Mouse (Mus musculus) layer of hippocampus, postnatal 25 days (tissue): ENCODE measurements around the gene Ksr2. TPM values are rescaled to one million over a fixed set of nuclear protein-coding genes. Genes with fewer than 3 reads are reported as not detected.

ENCODE experiments used
- DNase-seq, 2 experiments: peaks; one replicate each; pipeline ENCODE4 v3.0.0; 2022; ENCODE audit warnings: mixed read lengths in 2 of 2, low spot score in 1 of 2; ENCODE audit errors: extremely low spot score in 1 of 2
- total RNA-seq, 2 experiments: library from RNA; stranded (reverse); gene quantifications; 2 replicates each; pipeline ENCODE4 v1.2.3; 2021

Gene Ksr2
- total RNA-seq, 2 experiments from 2014 or later: 29.0 to 43.1 TPM

- DNase-seq: no peak
These were observed 330.9 kb downstream of the Ksr2 start for GRCm38 (mm10) chr5:117744654-117745178.

DNA sequence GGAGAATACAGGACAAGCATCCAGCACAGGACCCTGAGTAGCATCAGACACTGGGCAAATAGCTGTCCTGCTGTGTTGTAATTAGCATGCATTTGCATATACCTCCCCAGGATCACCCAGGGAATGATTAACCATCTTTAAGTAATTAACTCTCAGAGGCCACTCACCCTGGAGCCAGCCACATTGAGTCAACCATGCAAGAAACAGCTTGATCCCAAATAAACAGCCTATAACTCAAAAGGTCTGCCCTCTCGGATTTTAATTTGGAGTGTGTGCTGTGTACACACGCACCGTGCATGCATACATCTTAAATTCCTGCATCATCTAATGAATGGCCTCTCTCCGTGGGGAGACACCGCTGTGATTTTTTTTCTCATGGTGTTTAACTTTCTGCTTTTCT, 335.6 kb downstream of the Ksr2 start:
- DNase-seq: no peak

- no peak for DNase-seq
These were observed 344.1 kb downstream of the Ksr2 start for GRCm38 (mm10) chr5:117757696-117758482.

- no peak for DNase-seq
These were observed 347.5 kb downstream of the Ksr2 start for GRCm38 (mm10) chr5:117761181-117761832.

DNA sequence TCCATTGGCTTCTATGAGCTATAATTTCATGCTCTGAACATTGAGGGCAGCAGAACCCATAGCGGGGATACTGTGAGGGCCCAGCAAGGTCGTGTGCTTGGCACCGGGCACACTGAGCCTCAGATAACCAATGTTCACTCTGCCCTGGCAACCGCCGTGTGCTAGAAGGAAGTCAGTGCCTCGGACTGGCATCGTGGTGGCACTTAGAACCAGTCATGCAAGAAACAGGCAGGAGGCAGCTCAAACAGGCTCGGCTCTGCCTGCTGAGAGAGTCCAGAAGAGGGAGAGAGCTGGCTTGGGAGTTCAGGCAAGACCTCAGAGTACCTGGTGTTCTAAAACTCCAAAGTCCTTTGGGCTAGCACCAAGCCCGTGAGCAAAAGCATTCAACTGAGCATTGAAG, 350.7 kb downstream of the Ksr2 start:
- DNase-seq: no peak

GRCm38 (mm10) chr5:117779175-117779574, 365.4 kb downstream of the Ksr2 start:
- DNase-seq: no peak

- DNase-seq: no peak
These were observed 366.9 kb downstream of the Ksr2 start, which contains the start of gene Nos1 for GRCm38 (mm10) chr5:117780681-117781080. Gene Nos1, plus strand, starts transcription at chr5:117781032.

DNA sequence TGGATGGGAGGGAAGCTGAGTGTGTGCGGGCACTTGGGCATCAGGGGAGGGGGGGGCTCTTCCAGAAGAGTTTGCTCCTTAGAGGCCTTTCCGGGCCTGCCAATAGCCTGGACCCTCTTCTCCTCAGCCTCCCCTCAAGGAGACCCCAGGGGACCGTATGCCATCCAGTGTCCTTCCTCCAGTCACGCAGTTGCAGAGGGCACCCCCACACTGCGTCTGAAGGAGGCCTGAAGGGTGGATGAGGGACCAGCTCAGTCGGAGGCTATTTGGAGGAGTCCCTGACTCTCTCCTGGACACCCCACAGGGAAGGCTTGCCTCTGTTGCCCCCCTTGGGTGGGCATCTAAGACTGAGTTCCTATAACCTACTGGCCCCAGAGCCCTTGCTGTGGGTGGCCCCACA, 367.4 kb downstream of the Ksr2 start:
- DNase-seq: no peak

GRCm38 (mm10) chr5:117790071-117790470, 376.3 kb downstream of the Ksr2 start:
- no peak for DNase-seq

DNA sequence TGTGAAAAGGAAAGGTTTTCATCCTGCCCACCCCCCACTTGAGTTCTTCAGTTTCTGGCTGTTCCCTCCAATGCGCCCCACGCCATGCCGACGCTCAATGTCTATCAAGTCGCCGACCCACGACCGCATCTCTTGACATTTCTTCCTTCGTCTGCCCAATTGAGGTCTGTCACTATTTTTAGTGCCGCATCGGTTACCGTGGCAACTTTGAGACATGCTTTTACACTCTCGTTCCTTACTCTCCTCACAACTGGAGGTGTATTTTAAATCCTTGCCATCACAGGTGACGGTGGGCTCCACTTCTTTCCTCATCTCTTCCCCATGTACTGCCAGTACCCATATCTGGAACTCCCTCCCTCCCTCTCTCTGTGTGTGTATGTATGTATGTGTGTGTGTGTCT, 378.1 kb downstream of the Ksr2 start:
- no peak for DNase-seq

- DNase-seq: no peak
These were observed 387.0 kb downstream of the Ksr2 start for GRCm38 (mm10) chr5:117800849-117801248.

GRCm38 (mm10) chr5:117802071-117802521, 388.3 kb downstream of the Ksr2 start:
- DNase-seq: no peak

GRCm38 (mm10) chr5:117803551-117803950, 389.8 kb downstream of the Ksr2 start:
- no peak for DNase-seq

GRCm38 (mm10) chr5:117810930-117811329, 397.1 kb downstream of the Ksr2 start:
- no peak for DNase-seq

DNA sequence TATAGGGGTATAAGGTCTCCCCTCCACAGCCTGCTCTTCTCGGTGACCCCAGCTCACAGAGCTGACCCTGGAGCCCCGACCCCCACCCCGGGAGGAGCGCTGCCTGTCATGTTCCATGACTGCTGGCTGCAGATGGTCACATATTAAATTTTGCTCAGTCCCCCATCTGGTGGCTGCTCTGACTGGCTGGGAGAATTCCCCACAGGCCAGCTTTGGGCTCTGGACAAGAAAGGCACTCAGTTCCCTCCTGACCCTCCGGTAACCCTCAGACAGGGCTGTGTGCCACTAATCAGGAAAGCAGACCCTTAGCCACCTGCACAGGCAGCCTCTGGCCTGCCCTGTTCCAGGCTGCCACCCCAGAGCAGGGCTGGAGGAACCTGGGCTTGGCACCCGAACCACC, 405.0 kb downstream of the Ksr2 start:
- no peak for DNase-seq

DNA sequence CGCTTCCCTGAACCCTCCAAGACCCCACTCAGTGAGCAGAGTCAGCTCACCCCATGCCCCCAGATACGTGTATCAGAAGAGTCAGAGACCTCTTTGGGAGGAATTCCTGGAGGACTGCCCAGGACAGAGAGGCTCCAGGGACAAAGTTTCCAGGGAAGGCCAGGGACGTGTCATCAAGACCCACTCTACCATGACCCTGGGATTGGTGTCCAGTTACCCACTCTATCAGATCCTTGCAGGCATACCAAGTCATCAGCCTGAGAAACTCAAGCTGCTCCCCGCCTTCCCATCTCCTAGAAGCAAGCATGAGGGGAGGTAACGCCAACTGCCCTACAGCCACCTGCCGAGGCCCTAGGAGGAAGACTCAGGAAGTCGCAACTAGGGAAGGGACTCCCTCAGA, 406.6 kb downstream of the Ksr2 start:
- no peak for DNase-seq

DNA sequence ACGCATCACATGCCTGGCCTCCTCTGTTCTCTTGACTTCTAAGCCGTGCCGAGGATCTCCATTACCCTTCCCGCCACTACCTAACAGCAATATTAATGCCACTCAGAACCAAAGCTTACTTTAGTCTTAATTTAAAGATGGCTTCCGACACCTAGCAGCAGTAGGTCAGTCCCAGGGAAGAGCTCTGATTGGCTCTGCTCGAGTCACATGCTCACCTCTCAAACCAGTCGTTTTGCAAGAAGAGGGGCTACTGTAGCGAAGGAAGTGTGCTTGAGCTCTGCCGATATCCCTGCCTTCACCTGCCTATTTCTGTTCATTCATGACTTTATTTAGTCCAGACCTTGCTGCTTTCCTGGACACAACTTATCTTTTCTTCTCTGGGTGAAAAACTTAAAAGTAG, 410.0 kb downstream of the Ksr2 start:
- no peak for DNase-seq

DNA sequence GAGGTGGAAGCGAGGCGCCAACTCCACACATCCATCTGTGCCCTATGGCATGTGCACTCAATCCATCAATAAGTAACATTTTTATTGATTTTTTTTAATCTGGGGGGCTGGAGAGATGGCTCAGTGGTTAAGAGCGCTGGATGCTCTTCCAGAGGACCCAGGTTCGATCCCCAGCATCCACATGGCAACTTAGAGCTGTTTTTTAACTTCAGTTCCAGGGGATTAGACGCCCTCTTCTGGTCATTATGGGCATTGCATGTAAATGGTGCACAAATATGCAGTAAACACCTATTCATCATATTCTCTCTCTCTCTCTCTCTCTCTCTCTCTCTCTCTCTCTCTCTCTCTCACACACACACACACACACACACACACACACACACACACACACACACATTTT, 410.7 kb downstream of the Ksr2 start:
- no peak for DNase-seq
